Mouse (Mus musculus): ENCODE results near the gene Ezr. TPM values are rescaled to one million over a fixed set of nuclear protein-coding genes. Genes with fewer than 3 reads are reported as not detected.

Ezr gene
- polyA plus RNA-seq, 1 experiment from 2014 or later: 289 TPM

DNA sequence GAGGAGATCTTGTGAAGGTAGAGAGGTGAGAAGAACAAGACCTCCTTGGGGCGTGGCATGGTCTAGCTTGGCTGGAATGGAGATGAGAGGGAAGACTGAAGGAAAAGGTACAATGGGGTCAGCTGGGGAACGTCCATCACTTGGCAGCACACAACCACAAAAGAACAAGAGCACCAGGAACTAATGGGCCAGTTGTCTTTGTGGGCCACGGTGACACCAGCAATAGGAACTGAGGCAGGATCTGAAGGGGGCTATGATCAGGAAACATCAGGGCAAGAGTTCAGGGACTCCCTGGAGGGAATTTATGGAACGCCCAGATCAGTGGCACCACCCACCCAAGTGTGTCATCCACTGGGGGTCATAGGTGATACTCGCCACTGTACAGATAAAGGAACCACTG lies 34.2 kb upstream of the Ezr start:
- H3K4me1 ChIP-seq (replicated peaks; ENCODE audit: control insufficient read depth, insufficient read depth): peaks cover 4% of the 10 kb centered on the region
- TF ChIP-seq EP300 (optimal IDR thresholded peaks at IDR 0.05): no peak
- TF ChIP-seq CTCF (IDR thresholded peaks at IDR 0.05; ENCODE audit: low read depth): no peak
- 76% methylated on average over 5 of the region's 5 CpGs for WGBS
- no peak overlapping the region for H3K4me2 ChIP-seq (replicated peaks; ENCODE audit: low read depth)
- H3K4me3 ChIP-seq (ENCODE audit: low read depth, low read length): no peak overlapping the region
- H3K9ac ChIP-seq (ENCODE audit: low read length): no peak overlapping the region
- H3K9me3 ChIP-seq (ENCODE audit: control insufficient read depth, low read length): no peaks in the 10 kb centered on the region
- no peak for DNase-seq (ENCODE audit: low spot score)
- H3K36me3 ChIP-seq (ENCODE audit: control insufficient read depth, insufficient read depth, low read length): no peaks in the 10 kb centered on the region
- no peak for ATAC-seq (ENCODE audit: low FRiP score, low TSS enrichment)
- H3K27me3 ChIP-seq (ENCODE audit: control insufficient read depth, insufficient read depth, low read length): no peaks in the 10 kb centered on the region
- H3K27ac ChIP-seq (replicated peaks): peak overlapping the region; percentile 79

DNA sequence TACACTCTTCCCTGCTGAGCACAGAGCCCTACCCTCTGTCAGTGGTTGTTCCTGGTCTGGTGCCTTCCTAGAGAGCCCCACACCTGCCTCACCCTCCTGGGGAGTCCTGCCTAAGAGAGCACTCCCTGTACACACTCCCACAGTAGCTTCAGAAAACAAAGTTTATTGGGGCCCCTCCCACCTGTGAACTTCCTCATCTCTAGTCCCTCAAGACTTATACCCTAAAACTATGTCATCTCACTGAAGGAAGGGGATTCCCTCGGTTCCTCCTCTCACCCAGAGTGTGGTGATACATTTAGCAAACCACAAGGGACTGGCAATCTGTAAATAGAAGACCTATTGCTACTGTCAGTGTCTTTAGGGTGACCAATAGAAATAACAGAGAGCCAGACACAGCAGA lies 33.6 kb upstream of the Ezr start:
- peak; percentile 74 for ATAC-seq (ENCODE audit: low FRiP score, low TSS enrichment)
- peak overlapping the region; percentile 79 for H3K27ac ChIP-seq (replicated peaks)

DNA sequence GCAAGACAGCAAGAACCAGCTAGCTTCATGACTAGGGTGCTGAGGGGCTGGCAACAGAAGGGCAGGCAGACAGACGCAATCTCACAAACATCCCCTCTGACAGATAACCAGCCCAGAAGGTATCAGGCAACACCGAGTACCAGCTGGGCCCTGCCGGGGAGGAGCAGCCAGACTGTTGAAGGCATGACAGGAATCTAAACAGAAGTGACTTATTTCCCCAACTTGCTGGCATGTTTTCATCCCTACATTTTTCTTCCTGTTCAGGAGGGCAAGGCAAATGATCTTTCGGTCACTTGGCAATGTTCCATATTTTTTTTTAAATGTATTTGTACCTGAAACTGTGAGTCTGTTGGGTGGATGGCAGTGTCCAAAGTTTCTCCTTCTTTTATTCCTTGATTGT lies 32.1 kb upstream of the Ezr start:
- Histone ChIP-seq H3K4me2 (replicated peaks; ENCODE audit: low read depth) (no peak overlapping the region), H3K9me3 (ENCODE audit: control insufficient read depth, low read length) (no peaks in the 10 kb centered on the region), H3K36me3 (ENCODE audit: control insufficient read depth, insufficient read depth, low read length) (no peaks in the 10 kb centered on the region), H3K27ac (replicated peaks) (peak overlapping the region; percentile 74), H3K9ac (ENCODE audit: low read length) (no peak overlapping the region), H3K4me1 (replicated peaks; ENCODE audit: control insufficient read depth, insufficient read depth) (peaks cover 4% of the 10 kb centered on the region), H3K27me3 (ENCODE audit: control insufficient read depth, insufficient read depth, low read length) (no peaks in the 10 kb centered on the region), H3K4me3 (ENCODE audit: low read depth, low read length) (no peak overlapping the region)
- DNase-seq (ENCODE audit: low spot score): peak; percentile 58
- ATAC-seq (ENCODE audit: low FRiP score, low TSS enrichment): 0 out of 2 replicates have a peak, but pooled peaks have one; percentile 21
- TF ChIP-seq CTCF (IDR thresholded peaks at IDR 0.05; ENCODE audit: low read depth) (no peak), EP300 (optimal IDR thresholded peaks at IDR 0.05) (no peak)
- 9% methylated on average over 4 of the region's 4 CpGs for WGBS

More for the DNA sequence above, 33.6 kb upstream of the Ezr start:
- H3K9ac ChIP-seq (ENCODE audit: low read length): no peak overlapping the region
- no peak overlapping the region for H3K4me2 ChIP-seq (replicated peaks; ENCODE audit: low read depth)
- H3K27me3 ChIP-seq (ENCODE audit: control insufficient read depth, insufficient read depth, low read length): no peaks in the 10 kb centered on the region
- peak; percentile 47 for DNase-seq (ENCODE audit: low spot score)
- WGBS: 55% methylated on average over 1 of the region's 1 CpGs
- no peaks in the 10 kb centered on the region for H3K36me3 ChIP-seq (ENCODE audit: control insufficient read depth, insufficient read depth, low read length)
- no peak for TF ChIP-seq EP300 (optimal IDR thresholded peaks at IDR 0.05)
- TF ChIP-seq CTCF (IDR thresholded peaks at IDR 0.05; ENCODE audit: low read depth): no peak
- no peaks in the 10 kb centered on the region for H3K9me3 ChIP-seq (ENCODE audit: control insufficient read depth, low read length)
- H3K4me1 ChIP-seq (replicated peaks; ENCODE audit: control insufficient read depth, insufficient read depth): peaks cover 4% of the 10 kb centered on the region
- no peak overlapping the region for H3K4me3 ChIP-seq (ENCODE audit: low read depth, low read length)

DNA sequence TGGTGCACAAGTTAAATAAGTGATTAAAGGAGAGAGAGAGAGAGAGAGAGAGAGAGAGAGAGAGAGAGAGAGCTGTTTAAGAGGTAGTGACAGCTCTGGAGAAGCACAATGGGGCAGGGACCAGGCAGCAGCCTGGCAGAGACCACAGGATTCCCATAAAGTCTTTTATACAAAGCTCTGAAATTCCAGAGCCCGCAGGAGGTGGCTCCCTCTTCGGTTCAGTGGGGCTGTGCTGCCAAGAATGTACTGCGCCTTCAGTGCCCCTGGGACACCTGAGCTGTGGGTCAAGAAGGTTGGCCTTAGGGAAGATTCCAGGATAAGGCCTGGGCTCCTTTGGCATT lies 30.2 kb upstream of the Ezr start:
- Histone ChIP-seq H3K9ac (ENCODE audit: low read length) (no peak overlapping the region), H3K4me3 (ENCODE audit: low read depth, low read length) (no peak overlapping the region), H3K27me3 (ENCODE audit: control insufficient read depth, insufficient read depth, low read length) (no peaks in the 10 kb centered on the region), H3K36me3 (ENCODE audit: control insufficient read depth, insufficient read depth, low read length) (no peaks in the 10 kb centered on the region), H3K4me2 (replicated peaks; ENCODE audit: low read depth) (no peak overlapping the region), H3K9me3 (ENCODE audit: control insufficient read depth, low read length) (no peaks in the 10 kb centered on the region), H3K27ac (replicated peaks) (peak overlapping the region; percentile 81), H3K4me1 (replicated peaks; ENCODE audit: control insufficient read depth, insufficient read depth) (peaks cover 4% of the 10 kb centered on the region)
- ATAC-seq (ENCODE audit: low FRiP score, low TSS enrichment) (no peak), DNase-seq (ENCODE audit: low spot score) (peak; percentile 41)
- TF ChIP-seq CTCF (IDR thresholded peaks at IDR 0.05; ENCODE audit: low read depth): no peak
- TF ChIP-seq EP300 (optimal IDR thresholded peaks at IDR 0.05): no peak
- 14% methylated on average over 3 of the region's 3 CpGs for WGBS

DNA sequence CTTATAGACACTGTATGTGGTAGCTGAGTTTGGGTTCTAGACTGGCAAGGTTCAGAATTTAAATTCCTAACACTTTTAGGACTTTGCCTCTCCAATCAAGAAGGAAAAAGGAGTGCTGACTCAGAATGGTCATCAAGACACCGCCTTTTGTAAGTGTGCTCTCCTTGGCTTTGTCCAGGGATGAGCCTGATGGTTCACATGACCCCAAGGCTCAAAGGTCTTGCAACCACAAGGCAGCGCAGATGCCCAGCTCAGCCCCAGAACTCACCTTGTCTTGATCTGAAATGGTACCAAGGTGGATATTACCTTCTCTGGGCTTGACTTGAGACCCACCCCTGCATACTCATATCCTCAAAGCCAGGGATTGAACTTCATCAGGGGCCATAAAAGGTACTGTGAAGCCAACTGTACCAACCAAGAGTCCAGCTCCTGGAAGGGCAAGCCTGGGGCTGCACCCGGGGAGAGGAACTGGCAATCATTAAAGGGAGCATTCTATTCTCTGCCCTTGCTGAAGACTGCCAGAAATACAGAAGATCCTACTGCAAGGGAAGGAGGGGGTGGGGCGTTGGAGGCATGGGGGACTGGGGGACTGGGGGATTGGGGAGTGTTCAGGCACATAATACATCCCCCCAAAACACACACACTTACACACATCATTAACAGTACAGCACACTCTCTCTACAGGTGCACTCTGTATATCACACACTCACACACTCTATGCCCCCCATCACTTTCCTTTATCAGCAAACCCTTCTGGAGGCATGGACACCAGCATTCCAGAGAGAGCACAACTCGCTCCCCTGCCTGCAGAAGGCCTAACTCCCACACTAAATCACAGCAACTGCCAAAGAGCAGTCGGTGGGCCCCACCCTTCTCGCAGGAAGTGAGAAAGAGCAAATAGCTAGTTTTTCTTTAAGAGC lies 29.6 kb upstream of the Ezr start:
- ATAC-seq (ENCODE audit: low FRiP score, low TSS enrichment) (peak; percentile 13), DNase-seq (ENCODE audit: low spot score) (peak; percentile 69)
- peaks cover 4% of the 10 kb centered on the region for H3K4me1 ChIP-seq (replicated peaks; ENCODE audit: control insufficient read depth, insufficient read depth)
- no peak overlapping the region for H3K9ac ChIP-seq (ENCODE audit: low read length)
- WGBS: 38% methylated on average over 6 of the region's 7 CpGs
- H3K4me3 ChIP-seq (ENCODE audit: low read depth, low read length): no peak overlapping the region
- TF ChIP-seq CTCF (IDR thresholded peaks at IDR 0.05; ENCODE audit: low read depth): no peak
- no peaks in the 10 kb centered on the region for H3K9me3 ChIP-seq (ENCODE audit: control insufficient read depth, low read length)
- peak overlapping the region; percentile 81 for H3K27ac ChIP-seq (replicated peaks)
- H3K27me3 ChIP-seq (ENCODE audit: control insufficient read depth, insufficient read depth, low read length): no peaks in the 10 kb centered on the region
- no peaks in the 10 kb centered on the region for H3K36me3 ChIP-seq (ENCODE audit: control insufficient read depth, insufficient read depth, low read length)
- H3K4me2 ChIP-seq (replicated peaks; ENCODE audit: low read depth): 0 out of 2 replicates have a peak overlapping the region, but pooled peaks have one; percentile 5

DNA sequence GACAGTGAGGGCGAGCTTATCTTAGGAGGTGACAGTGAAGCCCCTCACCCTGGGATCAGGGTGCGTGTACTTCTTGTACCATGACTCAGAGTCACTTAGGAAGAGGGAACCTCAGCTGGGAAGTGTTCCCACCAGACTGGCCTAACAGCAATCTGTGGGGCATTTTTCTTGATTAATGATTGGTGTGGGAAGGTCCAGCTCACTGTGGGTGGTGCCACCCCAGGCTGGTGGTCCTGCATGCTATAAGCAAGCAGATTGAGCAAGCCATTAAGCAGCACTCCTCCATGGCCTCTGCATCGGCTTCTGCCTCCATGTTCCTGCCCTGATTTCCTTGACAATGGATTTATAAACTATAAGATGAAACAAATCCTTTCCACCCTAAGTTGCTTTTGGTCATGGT lies 26.7 kb upstream of the Ezr start:
- no peaks in the 10 kb centered on the region for H3K9me3 ChIP-seq (ENCODE audit: control insufficient read depth, low read length)
- TF ChIP-seq CTCF (IDR thresholded peaks at IDR 0.05; ENCODE audit: low read depth): no peak
- no peak for TF ChIP-seq EP300 (optimal IDR thresholded peaks at IDR 0.05)
- H3K9ac ChIP-seq (ENCODE audit: low read length): no peak overlapping the region
- peaks cover 9% of the 10 kb centered on the region for H3K4me1 ChIP-seq (replicated peaks; ENCODE audit: control insufficient read depth, insufficient read depth)
- no peaks in the 10 kb centered on the region for H3K27me3 ChIP-seq (ENCODE audit: control insufficient read depth, insufficient read depth, low read length)
- ATAC-seq (ENCODE audit: low FRiP score, low TSS enrichment) (no peak), DNase-seq (ENCODE audit: low spot score) (peak; percentile 22)
- H3K27ac ChIP-seq (replicated peaks): peak overlapping the region; percentile 98
- WGBS: 47% methylated on average over 3 of the region's 3 CpGs
- no peaks in the 10 kb centered on the region for H3K36me3 ChIP-seq (ENCODE audit: control insufficient read depth, insufficient read depth, low read length)
- H3K4me3 ChIP-seq (ENCODE audit: low read depth, low read length): no peak overlapping the region
- no peak overlapping the region for H3K4me2 ChIP-seq (replicated peaks; ENCODE audit: low read depth)

All from stomach, postnatal 0 days (tissue).